Mouse (Mus musculus) mouse trophoblast stem cell (cell line): Measurements from ENCODE around the gene Tspoap1.

Source experiments
- in situ Hi-C, 2 experiments: fragments of 300-500 bp; cut with MseI, MboI; formaldehyde crosslinking; loops; 2 replicates in 1 of 2; 3 replicates in 1 of 2; pipeline ENCODE4 v1.15.1; 2025

Gene Tspoap1

GRCm38 (mm10) chr11:87745632-87746555 lies 14.4 kb upstream of the Tspoap1 start:
- in situ Hi-C loops: no loop called here

- in situ Hi-C loops: no loop called here
These were observed 13.0 kb upstream of the Tspoap1 start for GRCm38 (mm10) chr11:87747312-87747711.

- in situ Hi-C loops: no loop called here
These were observed 12.6 kb upstream of the Tspoap1 start for GRCm38 (mm10) chr11:87747716-87748115.

- in situ Hi-C loops: no loop called here
These were observed 11.9 kb upstream of the Tspoap1 start for GRCm38 (mm10) chr11:87748132-87749119.

GRCm38 (mm10) chr11:87749192-87750042 lies 10.9 kb upstream of the Tspoap1 start:
- in situ Hi-C loops: no loop called here

- in situ Hi-C loops: no loop called here
These were observed 10.3 kb upstream of the Tspoap1 start for GRCm38 (mm10) chr11:87750043-87750421.

- in situ Hi-C loops: no loop called here
These were observed 9.8 kb upstream of the Tspoap1 start for GRCm38 (mm10) chr11:87750521-87750920.

- in situ Hi-C loops: no loop called here
These were observed 9.3 kb upstream of the Tspoap1 start for GRCm38 (mm10) chr11:87751031-87751430.

- in situ Hi-C loops: no loop called here
These were observed 8.8 kb upstream of the Tspoap1 start for GRCm38 (mm10) chr11:87751491-87751966.

- in situ Hi-C loops: no loop called here
These were observed 8.0 kb upstream of the Tspoap1 start for GRCm38 (mm10) chr11:87752307-87752706.

- in situ Hi-C loops: no loop called here
These were observed 7.1 kb upstream of the Tspoap1 start for GRCm38 (mm10) chr11:87753255-87753654.

GRCm38 (mm10) chr11:87753891-87754501 lies 6.3 kb upstream of the Tspoap1 start:
- in situ Hi-C loops: no loop called here

GRCm38 (mm10) chr11:87754603-87755002 lies 5.7 kb upstream of the Tspoap1 start:
- in situ Hi-C loops: no loop called here

- in situ Hi-C loops: no loop called here
These were observed 4.9 kb upstream of the Tspoap1 start for GRCm38 (mm10) chr11:87755360-87756017.

- in situ Hi-C loops: no loop called here
These were observed 4.0 kb upstream of the Tspoap1 start for GRCm38 (mm10) chr11:87756251-87756820.

- in situ Hi-C loops: no loop called here
These were observed 3.1 kb upstream of the Tspoap1 start for GRCm38 (mm10) chr11:87757001-87757954.

- in situ Hi-C loops: no loop called here
These were observed 2.0 kb upstream of the Tspoap1 start for GRCm38 (mm10) chr11:87758161-87758911.
